Mouse (Mus musculus): ENCODE measurements around the gene Mcm6. TPM values are rescaled to one million over a fixed set of nuclear protein-coding genes. Genes with fewer than 3 reads are reported as not detected.
"Not testable (repeated sequence)": the region's sequence is repeated elsewhere in the genome, so short reads cannot be mapped to it uniquely, and the experiment has no call there.

The Mcm6 gene
- total RNA-seq, 2 experiments from 2014 or later: 3.2 to 6.2 TPM

DNA sequence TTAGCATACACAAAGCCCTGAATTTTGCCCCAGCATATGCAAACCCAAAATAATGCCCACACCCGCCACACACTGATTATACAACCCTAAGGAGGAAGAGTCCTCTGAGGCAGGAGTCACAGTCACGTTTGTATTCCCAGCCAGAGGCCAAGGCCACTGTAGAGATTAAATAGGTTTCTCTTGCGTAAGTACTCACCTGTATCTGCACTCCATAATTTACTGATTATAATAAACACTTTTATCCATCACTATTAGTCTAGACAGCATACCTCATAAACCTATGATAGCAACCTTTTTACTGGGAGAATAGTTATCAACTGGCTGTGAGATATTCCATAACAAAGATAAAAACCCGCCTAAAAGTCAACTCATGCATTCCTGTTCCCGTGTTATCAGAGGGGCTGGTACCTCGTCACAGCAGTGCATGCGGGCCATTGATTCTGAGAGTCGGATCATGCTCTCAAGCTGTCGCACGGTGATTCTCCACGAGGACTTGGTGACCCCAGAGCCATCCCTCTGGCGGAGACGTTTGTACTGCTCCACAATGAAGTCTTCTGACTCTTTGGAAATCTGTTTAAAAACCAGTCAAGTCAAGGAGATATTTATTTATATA lies 21.6 kb downstream of the Mcm6 start:
- no peak for DNase-seq

DNA sequence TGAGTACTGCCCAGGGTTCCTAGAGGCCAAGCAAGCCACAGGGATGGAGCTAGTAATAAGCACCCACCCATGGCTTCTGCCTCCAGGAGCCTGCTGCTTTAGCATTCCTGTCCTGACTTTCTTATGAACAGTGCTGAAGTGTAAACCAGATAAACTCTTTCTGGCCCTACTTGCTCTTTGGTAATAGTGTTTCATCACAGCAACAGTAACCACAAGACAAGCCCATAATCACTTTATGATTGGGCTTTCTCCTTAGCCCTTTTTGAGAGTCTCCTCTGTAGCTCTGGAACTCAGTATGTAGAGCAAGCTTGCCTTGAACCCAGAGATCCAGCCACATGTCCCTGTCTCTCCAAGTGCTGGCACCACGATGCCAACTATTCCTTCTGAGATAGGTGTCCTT lies 29.2 kb downstream of the Mcm6 start:
- DNase-seq: no peak

- no peak for DNase-seq
Measured at GRCm38 (mm10) chr1:128328218-128328617, 31.2 kb downstream of the Mcm6 start, which contains the start of gene Lct. TSS of gene Lct (minus strand) at chr1:128328318.

GRCm38 (mm10) chr1:128327165-128327564 lies 32.3 kb downstream of the Mcm6 start:
- DNase-seq: no peak

DNA sequence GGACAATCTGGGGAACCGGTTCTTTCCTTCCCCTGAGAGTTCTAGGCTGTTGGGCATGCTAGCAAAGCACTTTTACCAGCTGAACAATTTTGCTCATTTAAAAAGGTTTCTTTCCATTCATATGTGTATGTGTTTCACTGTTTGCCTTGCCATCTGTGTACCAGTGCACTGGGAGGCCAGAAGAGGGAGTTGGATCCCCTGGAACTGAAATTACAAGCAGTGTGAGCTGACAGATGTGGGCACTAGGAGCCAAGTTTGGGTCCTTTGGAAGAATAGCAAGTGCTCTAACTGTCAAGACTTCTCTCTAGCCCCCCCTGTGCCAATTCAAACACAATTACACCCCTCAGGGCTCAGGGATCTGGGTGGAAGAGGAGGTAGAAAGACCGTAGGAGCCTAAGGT lies 34.7 kb downstream of the Mcm6 start:
- no peak for DNase-seq

DNA sequence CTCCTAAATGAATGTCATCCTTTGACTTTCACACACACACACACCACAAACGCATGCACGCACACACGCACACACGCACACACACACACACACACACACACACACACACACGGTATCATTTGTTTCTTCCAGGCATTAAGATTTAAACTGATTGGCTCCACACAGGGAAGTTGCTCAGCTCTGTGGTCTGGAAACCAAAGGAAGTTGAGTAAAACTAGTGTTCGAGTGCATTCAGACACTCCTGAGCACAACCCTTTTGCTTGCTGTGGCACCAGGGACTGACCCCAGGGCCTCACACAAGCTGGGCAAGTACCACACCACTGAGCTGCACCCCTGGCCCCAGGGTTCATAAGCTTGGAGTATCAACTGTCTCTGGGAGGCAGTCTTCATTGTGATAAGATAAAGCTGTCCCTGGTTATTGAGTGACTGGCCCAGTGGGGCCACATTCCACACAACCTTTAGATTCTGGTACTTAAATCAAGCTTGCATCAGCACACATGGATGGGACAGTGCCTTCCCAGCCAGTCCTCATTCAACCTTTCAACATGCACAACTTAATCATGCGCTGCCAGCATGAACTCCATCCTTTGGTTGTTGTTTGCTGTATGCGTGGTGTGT lies 36.3 kb downstream of the Mcm6 start:
- no peak for DNase-seq

DNA sequence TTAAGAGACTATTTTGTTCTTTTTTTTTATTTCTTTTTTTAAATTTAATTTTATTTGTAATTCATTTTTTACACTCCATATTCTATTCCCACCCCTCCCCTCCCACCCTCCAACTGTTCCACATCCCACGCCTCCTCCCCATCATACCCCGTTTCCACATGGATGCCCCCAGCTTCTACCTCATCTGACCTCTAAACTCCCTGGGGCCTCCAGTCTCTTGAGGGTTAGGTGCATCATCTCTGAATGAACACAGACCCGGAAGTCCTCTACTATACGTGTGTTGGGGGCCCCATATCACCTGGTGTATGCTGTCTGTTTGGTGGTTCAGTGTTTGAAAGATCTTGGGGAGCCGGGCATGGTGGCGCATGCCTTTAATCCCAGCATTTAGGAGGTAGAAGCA lies 40.2 kb downstream of the Mcm6 start:
- not testable (repeated sequence) for DNase-seq

- DNase-seq: no peak
Measured at GRCm38 (mm10) chr1:128314665-128315064, 44.8 kb downstream of the Mcm6 start.

DNA sequence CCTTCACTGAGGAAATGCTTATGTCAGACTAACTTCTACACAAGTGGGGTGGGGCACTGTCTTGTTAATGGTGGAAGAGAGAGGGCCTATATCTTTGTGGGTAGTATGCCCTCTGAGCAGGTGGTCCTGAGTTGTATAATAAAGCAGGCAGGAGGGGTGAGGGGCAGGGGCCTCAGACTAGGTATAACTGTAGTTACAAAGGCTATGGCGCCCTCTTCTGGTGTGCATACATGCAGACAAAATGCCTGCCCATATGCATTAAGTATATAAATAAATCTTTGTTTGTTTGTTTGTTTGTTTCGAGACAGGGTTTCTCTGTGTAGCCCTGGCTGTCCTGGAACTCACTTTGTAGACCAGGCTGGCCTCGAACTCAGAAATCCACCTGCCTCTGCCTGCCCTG lies 50.4 kb downstream of the Mcm6 start:
- DNase-seq: no peak

GRCm38 (mm10) chr1:128303900-128304299 lies 55.6 kb downstream of the Mcm6 start:
- DNase-seq: no peak

GRCm38 (mm10) chr1:128295717-128296528 lies 63.5 kb downstream of the Mcm6 start:
- no peak for DNase-seq

DNA sequence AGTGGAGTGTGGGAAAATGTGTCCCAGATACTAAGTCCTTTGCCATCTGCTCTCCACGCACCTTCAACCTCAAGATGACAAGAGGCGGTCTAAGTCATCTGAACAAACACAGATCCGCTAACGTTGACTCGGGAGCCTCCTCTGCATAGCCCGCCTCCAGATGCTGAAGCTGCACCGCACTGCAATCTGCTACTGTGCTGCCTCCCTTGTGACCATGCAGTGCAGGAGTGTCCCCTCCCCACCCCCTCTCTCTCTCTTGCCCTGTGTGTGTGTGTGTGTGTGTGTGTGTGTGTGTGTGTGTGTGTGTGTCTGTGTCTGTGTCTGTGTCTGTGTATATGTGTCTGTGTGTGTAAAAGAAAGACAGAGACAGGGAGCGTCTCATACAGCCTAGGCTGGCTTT lies 64.2 kb downstream of the Mcm6 start:
- no peak for DNase-seq

DNA sequence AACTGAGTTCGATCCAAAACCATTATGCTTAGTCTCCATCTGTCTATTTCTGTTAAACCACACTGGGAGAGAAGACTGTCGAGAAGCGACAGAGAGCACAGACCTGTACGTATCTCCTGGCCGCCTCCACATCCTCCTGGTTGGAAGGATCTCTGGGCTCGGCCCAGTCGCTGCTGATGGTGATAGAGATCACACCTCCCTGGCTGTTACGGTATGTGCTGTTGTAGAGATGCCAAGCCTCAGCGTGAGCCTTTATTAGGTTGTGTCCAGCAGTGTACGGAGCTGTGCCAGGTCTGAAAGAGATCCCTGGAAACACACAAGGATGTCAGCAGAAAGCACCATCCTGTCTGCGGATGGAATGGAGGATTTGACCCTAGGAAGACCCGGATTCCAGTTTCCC lies 65.9 kb downstream of the Mcm6 start:
- no peak for DNase-seq

DNA sequence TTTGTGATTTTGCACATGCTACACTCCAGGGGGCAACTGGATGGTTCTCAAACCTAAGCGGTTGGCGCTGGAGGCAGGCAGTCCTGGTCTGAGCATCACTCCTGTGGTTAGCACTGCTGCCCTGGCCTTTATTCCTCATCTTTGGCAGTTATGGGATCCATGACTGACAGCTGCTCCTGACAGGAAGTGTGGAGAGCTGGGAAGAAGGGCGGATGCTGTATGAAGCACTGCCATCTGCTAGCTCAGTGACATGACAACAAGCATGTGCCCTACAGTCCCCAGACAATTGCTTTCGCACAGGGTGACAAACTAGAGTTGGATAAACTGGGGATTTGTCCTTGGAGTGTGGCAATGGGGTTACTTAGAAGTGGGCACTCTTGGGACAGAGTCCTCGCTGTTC lies 69.2 kb downstream of the Mcm6 start:
- DNase-seq: no peak

DNA sequence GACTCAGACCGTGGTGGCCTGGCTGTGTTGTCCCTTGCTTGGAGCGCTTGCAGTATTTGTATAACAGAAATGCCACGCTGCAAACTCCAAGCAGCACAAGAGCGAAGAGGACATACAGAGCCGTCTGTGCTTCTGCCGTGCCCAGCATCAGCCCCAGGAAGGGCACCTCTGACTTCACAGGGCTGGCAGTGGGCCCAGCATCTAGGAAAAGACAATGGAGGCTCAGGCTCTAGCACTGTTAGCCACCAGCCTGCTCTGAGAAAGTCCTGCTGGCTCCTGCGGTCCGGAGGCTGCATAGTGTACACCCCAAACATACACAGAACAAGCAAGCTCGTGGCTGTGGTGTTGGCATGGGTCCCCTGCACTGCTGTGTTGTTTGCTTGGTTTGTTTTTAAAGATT lies 74.3 kb downstream of the Mcm6 start:
- DNase-seq: no peak

DNA sequence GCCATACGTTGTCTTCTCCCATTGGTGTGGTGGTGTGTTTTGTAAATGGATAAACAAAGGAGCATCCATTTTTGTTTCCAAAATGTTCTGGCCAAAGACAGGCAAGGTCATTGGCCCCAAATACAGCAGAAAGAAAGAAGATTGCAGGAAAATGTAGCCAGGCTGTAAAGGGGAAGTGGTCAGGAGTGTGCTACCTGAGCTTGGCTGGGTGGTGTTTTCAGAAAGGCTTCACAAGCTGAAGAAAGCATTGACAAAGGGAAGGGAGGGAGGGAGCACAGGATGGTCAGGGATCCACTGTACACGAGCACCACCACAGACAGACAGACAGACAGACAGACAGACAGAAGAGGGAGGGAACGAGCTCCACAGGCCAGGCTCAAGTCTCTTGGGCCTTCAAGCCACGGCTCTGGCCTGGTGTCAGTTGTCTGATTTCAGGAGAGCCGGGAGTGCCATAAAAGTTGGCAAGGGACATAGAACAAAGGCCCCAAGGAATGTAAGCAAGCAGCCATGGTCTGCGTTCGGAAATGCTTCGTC lies 75.2 kb downstream of the Mcm6 start:
- no peak for DNase-seq

- no peak for DNase-seq
Measured at GRCm38 (mm10) chr1:128282924-128283323, 76.5 kb downstream of the Mcm6 start.

DNA sequence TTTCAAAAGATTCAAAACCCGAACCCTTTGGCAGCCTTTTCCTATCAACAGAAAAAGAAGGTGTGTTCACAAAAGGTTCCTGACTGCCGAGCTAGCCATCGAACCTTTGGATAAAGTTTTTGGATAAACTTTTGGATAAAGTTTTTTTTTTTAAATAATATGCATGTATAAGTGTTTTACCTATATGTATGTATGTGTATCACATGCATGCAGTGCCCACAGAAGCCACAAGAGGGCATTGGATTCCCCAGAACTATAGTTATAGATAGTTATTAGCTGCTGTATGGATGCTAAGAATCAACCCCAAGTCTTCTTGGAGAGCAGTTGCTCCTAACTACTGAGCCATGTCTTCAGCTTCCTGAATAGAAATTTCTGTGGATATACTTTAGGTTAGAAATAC lies 77.7 kb downstream of the Mcm6 start:
- no peak for DNase-seq

Other genes with a start within 250 kb of the Mcm6 start
- gene Ubxn4, start 115.7 kb downstream of the Mcm6 start, total RNA-seq (2021): 10 to 100 TPM; 33.9 to 40.3 TPM
- not detected for gene Lct, start 31.3 kb downstream of the Mcm6 start, total RNA-seq (2021)
- gene Dars, start 57.7 kb upstream of the Mcm6 start, total RNA-seq (2021): 10 to 100 TPM; 61.3 to 61.8 TPM
- 1 to 10 TPM; 3.1 to 4.5 TPM for gene Cxcr4, start 232.6 kb upstream of the Mcm6 start, total RNA-seq (2021)

Measured in gastrocnemius, postnatal 25 days (tissue).